ENCODE assay signal across 9 mouse cellular contexts in genomic region chr6:88369851-88370635, GRCm38 (mm10).
DNase-seq lines count a peak whose midpoint lies in the region; TF ChIP-seq lines count a peak whose summit lies in the region.
"Had no signal": no experiment of that assay in that cellular context is flagged by ENCODE, and none has a peak within 500 bp of the region (broad histone marks: within the 10 kb centered on the region; RNA-seq: fewer than 3 reads in every experiment).

No protein-coding gene starts in this region.

- H3K4me1 ChIP-seq in lung, adult 2 months (ENCODE audit: control insufficient read depth, insufficient read depth, low read length): no peaks in the 10 kb centered on the region

- no peak overlapping the region for H3K4me3 ChIP-seq in lung, adult 2 months (replicated peaks; ENCODE audit: extremely low read depth, low read depth, low read length)
- no peak overlapping the region for H3K4me3 ChIP-seq in layer of hippocampus, adult 2 months
- H3K4me3 ChIP-seq: heart, embryonic 13.5 days had no signal

- peak; percentile 32 to 38 for DNase-seq in lung, adult 18-20 months
- DNase-seq in lung, adult 2 months: no peak
- DNase-seq in brain, embryonic 14.5 days (ENCODE audit: low read depth): peak; percentile 74
- DNase-seq in heart, postnatal 4 days: peak; percentile 55
- DNase-seq in lung, postnatal 10 days: peak; percentile 74
- no peak for DNase-seq in thymus, postnatal 0 days (ENCODE audit: low spot score)
- DNase-seq in frontal cortex, postnatal 10 days (ENCODE audit: low spot score in 2 of 2): no peak
- no peak for DNase-seq in layer of hippocampus, adult 2 months (ENCODE audit: low spot score in 2 of 2)

- H3K27ac ChIP-seq in layer of hippocampus, adult 2 months: no peak overlapping the region
- H3K27ac ChIP-seq: heart, embryonic 13.5 days had no signal

- no peak for TF ChIP-seq CTCF in lung, adult 2 months (IDR thresholded peaks at IDR 0.05; ENCODE audit: insufficient read depth, low read length)
- no peak for TF ChIP-seq CTCF in brain, embryonic 14.5 days (IDR thresholded peaks at IDR 0.05; ENCODE audit: borderline replicate concordance, extremely low read depth, insufficient read depth, insufficient read length)
- TF ChIP-seq CTCF in layer of hippocampus, adult 2 months (conservative IDR thresholded peaks at IDR 0.05): no peak

- TF ChIP-seq POLR2A in lung, adult 2 months (IDR thresholded peaks at IDR 0.05; ENCODE audit: borderline replicate concordance, extremely low read depth, low read depth, low read length): no peak
- TF ChIP-seq POLR2A in brain, embryonic 14.5 days (IDR thresholded peaks at IDR 0.05; ENCODE audit: borderline replicate concordance, extremely low read depth, insufficient read depth, insufficient read length, poor library complexity, severe bottlenecking): no peak

- 63% methylated on average over 8 of the region's 8 CpGs for WGBS in lung, adult 2 months

Comparison
In these comparisons a context has a peak if more than half of its experiments do, and no peak if none do; other contexts are left out.
1. DNase-seq: peak in lung, adult 18-20 months (2 of 2), brain, embryonic 14.5 days (single experiment), heart, postnatal 4 days (single experiment) and lung, postnatal 10 days (single experiment); none in lung, adult 2 months (single experiment), thymus, postnatal 0 days (single experiment), frontal cortex, postnatal 10 days (0 of 2) and layer of hippocampus, adult 2 months (0 of 2).